Mouse (Mus musculus) liver, embryonic 14.5 days (tissue): ENCODE data around the gene Vmn2r7.
"Not testable (repeated sequence)": the region's sequence is repeated elsewhere in the genome, so short reads cannot be mapped to it uniquely, and the experiment has no call there.

Experiments
- CTCF ChIP-seq: IDR thresholded peaks from 2 replicates; pipeline ENCODE4 v1.5.1; 2016; ENCODE audit warnings: antibody characterized with exemption, low read depth, control low read depth
- EP300 ChIP-seq: IDR thresholded peaks from 2 replicates; pipeline ENCODE4 v1.6.1; 2016; ENCODE audit warnings: antibody characterized with exemption, low read depth

GRCm38 (mm10) chr3:64676069-64676468 is 168.5 kb downstream of the Vmn2r7 start:
- TF ChIP-seq CTCF, EP300: not testable (repeated sequence)
